Mouse (Mus musculus) C2C12 (cell line): ENCODE data around the gene Abcd3. TPM values are rescaled to one million over a fixed set of nuclear protein-coding genes. Genes with fewer than 3 reads are reported as not detected.

Source experiments
- H3K27me3 ChIP-seq: one replicate; pipeline ENCODE4 v1.6.1; 2011; ENCODE audit not compliant: control insufficient read depth, insufficient read depth, insufficient read length
- H3K36me3 ChIP-seq: one replicate; pipeline ENCODE4 v1.6.1; 2011; ENCODE audit not compliant: control insufficient read depth, insufficient read depth
- H3K4me3 ChIP-seq: one replicate; pipeline ENCODE4 v1.5.1; 2011; ENCODE audit warnings: mild to moderate bottlenecking, control low read depth; ENCODE audit not compliant: poor library complexity, insufficient read depth, severe bottlenecking
- H3K79me2 ChIP-seq: one replicate; pipeline ENCODE4 v1.6.1; 2011; ENCODE audit not compliant: control insufficient read depth, insufficient read depth
- H3K79me3 ChIP-seq: one replicate; pipeline ENCODE4 v1.6.1; 2011; ENCODE audit warnings: low read depth, control low read depth
- H3ac ChIP-seq: one replicate; pipeline ENCODE3; 2011; ENCODE audit warnings: low read depth; ENCODE audit not compliant: control insufficient read depth, insufficient read length
- CEBPB ChIP-seq: IDR thresholded peaks from one replicate; pipeline ENCODE4 v1.6.1; 2011; ENCODE audit warnings: low read depth, mild to moderate bottlenecking, control low read depth, moderate library complexity
- CTCF ChIP-seq: IDR thresholded peaks from one replicate; pipeline ENCODE4 v1.5.1; 2011; ENCODE audit not compliant: control insufficient read depth, insufficient read depth, insufficient read length
- FOSL1 ChIP-seq: IDR thresholded peaks from one replicate; pipeline ENCODE4 v1.8.0; 2011; ENCODE audit warnings: mild to moderate bottlenecking, low read length; ENCODE audit not compliant: poor library complexity, insufficient read depth, severe bottlenecking
- MAX ChIP-seq: IDR thresholded peaks from one replicate; pipeline ENCODE4 v1.6.1; 2011; ENCODE audit warnings: mild to moderate bottlenecking, control low read depth
- MYOD1 ChIP-seq: IDR thresholded peaks from one replicate; pipeline ENCODE4 v1.6.1; 2011; ENCODE audit warnings: low read depth; ENCODE audit not compliant: control insufficient read depth, insufficient read length
- MYOG ChIP-seq: IDR thresholded peaks from one replicate; pipeline ENCODE4 v1.6.1; 2011; ENCODE audit not compliant: control insufficient read depth, insufficient read length; ENCODE audit errors: extremely low read depth
- USF1 ChIP-seq: IDR thresholded peaks from one replicate; pipeline ENCODE4 v1.6.1; 2011; ENCODE audit warnings: low read depth, mild to moderate bottlenecking, control low read depth, moderate library complexity
- polyA plus RNA-seq: library from polyadenylated mRNA; unstranded; fragments of >200 nt; fragmentation: generic; extraction: Trizol; gene quantifications from one replicate; pipeline ENCODE4 v1.2.1, GENCODE M21; 2012; ENCODE audit warnings: missing spikeins

Abcd3 gene
- polyA plus RNA-seq, 1 experiment, result 12.1 TPM

GRCm38 (mm10) chr3:121813834-121814233 is 1.3 kb downstream of the Abcd3 start:
- TF ChIP-seq USF1 (no peak), MAX (no peak)
- Histone ChIP-seq H3K4me3 (peak overlapping the region; percentile 69), H3ac (no peak overlapping the region), H3K79me3 (no peaks in the 10 kb centered on the region), H3K36me3 (no peaks in the 10 kb centered on the region), H3K79me2 (peaks cover 20% of the 10 kb centered on the region), H3K27me3 (no peaks in the 10 kb centered on the region)

GRCm38 (mm10) chr3:121808246-121808645 is 6.9 kb downstream of the Abcd3 start:
- no peaks in the 10 kb centered on the region for H3K27me3 ChIP-seq
- H3K79me3 ChIP-seq, result no peaks in the 10 kb centered on the region
- TF ChIP-seq MAX (no peak), CTCF (no peak), USF1 (no peak), CEBPB (no peak), FOSL1 (no peak), MYOD1 (no peak), MYOG (no peak)
- no peak overlapping the region for H3ac ChIP-seq
- no peaks in the 10 kb centered on the region for H3K36me3 ChIP-seq
- H3K4me3 ChIP-seq, result no peak overlapping the region
- H3K79me2 ChIP-seq, result peaks cover 20% of the 10 kb centered on the region

- Histone ChIP-seq H3K36me3 (peaks cover 8% of the 10 kb centered on the region), H3K4me3 (no peak overlapping the region), H3K79me3 (no peaks in the 10 kb centered on the region), H3K27me3 (no peaks in the 10 kb centered on the region), H3ac (no peak overlapping the region), H3K79me2 (no peaks in the 10 kb centered on the region)
- TF ChIP-seq MAX (no peak), MYOD1 (no peak), USF1 (no peak), FOSL1 (no peak), CTCF (no peak), CEBPB (no peak), MYOG (no peak)
Measured at GRCm38 (mm10) chr3:121794214-121794613, 20.9 kb downstream of the Abcd3 start.

GRCm38 (mm10) chr3:121792246-121792645 is 22.9 kb downstream of the Abcd3 start:
- Histone ChIP-seq H3K36me3 (peaks cover 8% of the 10 kb centered on the region), H3K4me3 (no peak overlapping the region), H3K79me3 (no peaks in the 10 kb centered on the region), H3K79me2 (no peaks in the 10 kb centered on the region), H3ac (no peak overlapping the region), H3K27me3 (no peaks in the 10 kb centered on the region)
- TF ChIP-seq MYOD1 (no peak), CEBPB (no peak), CTCF (no peak), FOSL1 (no peak)

- H3K79me3 ChIP-seq, result no peaks in the 10 kb centered on the region
- TF ChIP-seq FOSL1, result no peak
- TF ChIP-seq CTCF, result no peak
- TF ChIP-seq USF1, result no peak
- no peak for TF ChIP-seq MYOD1
- no peak for TF ChIP-seq MYOG
- no peak for TF ChIP-seq CEBPB
- TF ChIP-seq MAX, result no peak
- no peaks in the 10 kb centered on the region for H3K79me2 ChIP-seq
- no peak overlapping the region for H3ac ChIP-seq
- H3K27me3 ChIP-seq, result no peaks in the 10 kb centered on the region
- H3K4me3 ChIP-seq, result no peak overlapping the region
- peaks cover 4% of the 10 kb centered on the region for H3K36me3 ChIP-seq
Measured at GRCm38 (mm10) chr3:121790442-121790841, 24.7 kb downstream of the Abcd3 start.

- H3K36me3 ChIP-seq, result peaks cover 4% of the 10 kb centered on the region
- H3K4me3 ChIP-seq, result no peak overlapping the region
- no peak overlapping the region for H3ac ChIP-seq
- no peaks in the 10 kb centered on the region for H3K27me3 ChIP-seq
- H3K79me2 ChIP-seq, result no peaks in the 10 kb centered on the region
- H3K79me3 ChIP-seq, result no peaks in the 10 kb centered on the region
- no peak for TF ChIP-seq USF1
- TF ChIP-seq MAX, result no peak
- no peak for TF ChIP-seq MYOG
- no peak for TF ChIP-seq MYOD1
- no peak for TF ChIP-seq CTCF
- TF ChIP-seq CEBPB, result no peak
- TF ChIP-seq FOSL1, result no peak
Measured at GRCm38 (mm10) chr3:121789790-121790189, 25.3 kb downstream of the Abcd3 start.
